Mouse (Mus musculus) olfactory bulb, adult 2 months (tissue): ENCODE results near the gene Lmo7.

Experiments
- CTCF ChIP-seq: fragments of 200-500 bp; IDR thresholded peaks from 2 replicates; pipeline ENCODE4 v1.5.1; 2012; ENCODE audit warnings: low read depth, mild to moderate bottlenecking, low read length, moderate library complexity; ENCODE audit not compliant: insufficient read depth
- POLR2A ChIP-seq: fragments of 200-500 bp; IDR thresholded peaks from 2 replicates; pipeline ENCODE4 v1.6.1; 2012; ENCODE audit warnings: mild to moderate bottlenecking, low read depth, low read length, moderate library complexity; ENCODE audit not compliant: insufficient read depth

GRCm38 (mm10) chr14:101806607-101807006 lies 76.8 kb downstream of the Lmo7 start:
- no peak for TF ChIP-seq CTCF
- no peak for TF ChIP-seq POLR2A
